Mouse (Mus musculus): ENCODE data around the gene Spata48. TPM values are rescaled to one million over a fixed set of nuclear protein-coding genes. Genes with fewer than 3 reads are reported as not detected.

The Spata48 gene
- polyA plus RNA-seq (2015; fragmentation: Nextera tagmentation; extraction: Ambion mirVana) = 0.22 and 1.1 TPM in 2 replicates

GRCm38 (mm10) chr11:11461635-11462560 lies at the start of gene Spata48, which contains the start of gene Zpbp:
Spata48 (plus strand) TSS chr11:11462094.
Zpbp (minus strand) TSS chr11:11462408.

Other genes starting within 250 kb of the Spata48 start
- 2.4 and 2.7 TPM in 2 replicates for gene Zpbp, start 314 bp downstream of the Spata48 start, polyA plus RNA-seq (2015; fragmentation: Nextera tagmentation; extraction: Ambion mirVana)
- gene 4930512M02Rik, start 165.7 kb downstream of the Spata48 start, polyA plus RNA-seq (2015; fragmentation: Nextera tagmentation; extraction: Ambion mirVana) = not detected in 2 replicates
- 0.52 and 0.83 TPM in 2 replicates for gene Ikzf1, start 222.9 kb downstream of the Spata48 start, polyA plus RNA-seq (2015; fragmentation: Nextera tagmentation; extraction: Ambion mirVana)

Data from neural tube, postnatal 0 days (tissue).